Mouse (Mus musculus) embryo, embryonic 11.5 days (tissue): ENCODE data around the gene Pxylp1.

ENCODE experiments used
- DNase-seq: peaks from one replicate; pipeline ENCODE4 v3.0.0-alpha.2; 2012; ENCODE audit warnings: low read depth, low spot score

Gene Pxylp1

GRCm38 (mm10) chr9:96827002-96827785 lies 65.3 kb downstream of the Pxylp1 start:
- no peak for DNase-seq

GRCm38 (mm10) chr9:96824857-96825256 lies 67.6 kb downstream of the Pxylp1 start:
- DNase-seq = no peak

- no peak for DNase-seq
Observed at GRCm38 (mm10) chr9:96824026-96824425, 68.4 kb downstream of the Pxylp1 start.

GRCm38 (mm10) chr9:96823541-96823940 lies 68.9 kb downstream of the Pxylp1 start:
- DNase-seq = no peak

GRCm38 (mm10) chr9:96823005-96823404 lies 69.5 kb downstream of the Pxylp1 start:
- no peak for DNase-seq

GRCm38 (mm10) chr9:96818822-96819481 lies 73.5 kb downstream of the Pxylp1 start:
- no peak for DNase-seq

- DNase-seq = peak; percentile 58
Observed at GRCm38 (mm10) chr9:96818128-96818821, 74.2 kb downstream of the Pxylp1 start.

GRCm38 (mm10) chr9:96811996-96812395 lies 80.5 kb downstream of the Pxylp1 start:
- DNase-seq = no peak

GRCm38 (mm10) chr9:96800131-96800825 lies 92.2 kb downstream of the Pxylp1 start:
- DNase-seq = no peak

GRCm38 (mm10) chr9:96797311-96797710 lies 95.2 kb downstream of the Pxylp1 start:
- no peak for DNase-seq

GRCm38 (mm10) chr9:96795399-96795928 lies 97.0 kb downstream of the Pxylp1 start:
- DNase-seq = peak; percentile 38

- DNase-seq = no peak
Observed at GRCm38 (mm10) chr9:96794601-96795000, 97.9 kb downstream of the Pxylp1 start.

- no peak for DNase-seq
Observed at GRCm38 (mm10) chr9:96792543-96792942, 99.9 kb downstream of the Pxylp1 start.

- DNase-seq = no peak
Observed at GRCm38 (mm10) chr9:96790389-96791007, 102.0 kb downstream of the Pxylp1 start.

GRCm38 (mm10) chr9:96789906-96790305 lies 102.6 kb downstream of the Pxylp1 start:
- DNase-seq = no peak

- no peak for DNase-seq
Observed at GRCm38 (mm10) chr9:96787797-96788196, 104.7 kb downstream of the Pxylp1 start.

GRCm38 (mm10) chr9:96785871-96786342 lies 106.6 kb downstream of the Pxylp1 start:
- no peak for DNase-seq

- DNase-seq = no peak
Observed at GRCm38 (mm10) chr9:96785187-96785586, 107.3 kb downstream of the Pxylp1 start.

GRCm38 (mm10) chr9:96783667-96784066 lies 108.8 kb downstream of the Pxylp1 start:
- DNase-seq = no peak

GRCm38 (mm10) chr9:96783258-96783657 lies 109.2 kb downstream of the Pxylp1 start:
- no peak for DNase-seq

GRCm38 (mm10) chr9:96782062-96782461 lies 110.4 kb downstream of the Pxylp1 start:
- DNase-seq = no peak
